Mouse (Mus musculus): ENCODE results near the gene Upk3b. TPM values are rescaled to one million over a fixed set of nuclear protein-coding genes. Genes with fewer than 3 reads are reported as not detected.

Gene Upk3b
- polyA plus RNA-seq, 1 experiment from 2014 or later = 0.05 TPM

GRCm38 (mm10) chr5:136088821-136089575 lies 50.7 kb downstream of the Upk3b start:
- Histone ChIP-seq H3K9ac (ENCODE audit: low read depth, low read length) (no peak overlapping the region), H3K4me3 (ENCODE audit: low read depth, low read length) (no peak overlapping the region), H3K36me3 (ENCODE audit: control insufficient read depth, insufficient read depth, low read length) (peaks cover 4% of the 10 kb centered on the region; the same call in 1 of the 2 replicates), H3K27me3 (ENCODE audit: control insufficient read depth, insufficient read depth, low read depth, low read length) (no peaks in the 10 kb centered on the region), H3K4me1 (ENCODE audit: control insufficient read depth, insufficient read depth, low read length) (peaks cover 16% of the 10 kb centered on the region), H3K4me2 (ENCODE audit: low read length) (no peak overlapping the region), H3K9me3 (replicated peaks; ENCODE audit: control insufficient read depth, low read length, poor library complexity, severe bottlenecking) (no peaks in the 10 kb centered on the region), H3K27ac (ENCODE audit: low read length) (no peak overlapping the region)
- WGBS = 16% methylated on average over 14 of the region's 14 CpGs
- ATAC-seq = no peak

GRCm38 (mm10) chr5:136091927-136092326 lies 53.6 kb downstream of the Upk3b start:
- Histone ChIP-seq H3K4me2 (ENCODE audit: low read length) (no peak overlapping the region), H3K9me3 (replicated peaks; ENCODE audit: control insufficient read depth, low read length, poor library complexity, severe bottlenecking) (no peaks in the 10 kb centered on the region), H3K36me3 (ENCODE audit: control insufficient read depth, insufficient read depth, low read length) (peaks cover 4% of the 10 kb centered on the region; the same call in 1 of the 2 replicates), H3K9ac (ENCODE audit: low read depth, low read length) (no peak overlapping the region), H3K4me1 (ENCODE audit: control insufficient read depth, insufficient read depth, low read length) (no peaks in the 10 kb centered on the region), H3K27me3 (ENCODE audit: control insufficient read depth, insufficient read depth, low read depth, low read length) (no peaks in the 10 kb centered on the region), H3K4me3 (ENCODE audit: low read depth, low read length) (no peak overlapping the region), H3K27ac (ENCODE audit: low read length) (no peak overlapping the region)
- WGBS = 70% methylated on average over 5 of the region's 5 CpGs
- no peak for ATAC-seq

GRCm38 (mm10) chr5:136094249-136095010 lies 56.1 kb downstream of the Upk3b start:
- Histone ChIP-seq H3K4me2 (ENCODE audit: low read length) (no peak overlapping the region), H3K9me3 (replicated peaks; ENCODE audit: control insufficient read depth, low read length, poor library complexity, severe bottlenecking) (no peaks in the 10 kb centered on the region), H3K27me3 (ENCODE audit: control insufficient read depth, insufficient read depth, low read depth, low read length) (no peaks in the 10 kb centered on the region), H3K4me3 (ENCODE audit: low read depth, low read length) (no peak overlapping the region), H3K9ac (ENCODE audit: low read depth, low read length) (no peak overlapping the region), H3K4me1 (ENCODE audit: control insufficient read depth, insufficient read depth, low read length) (no peaks in the 10 kb centered on the region), H3K36me3 (ENCODE audit: control insufficient read depth, insufficient read depth, low read length) (peaks cover 4% of the 10 kb centered on the region; the same call in 1 of the 2 replicates), H3K27ac (ENCODE audit: low read length) (no peak overlapping the region)
- 48% methylated on average over 8 of the region's 8 CpGs for WGBS
- no peak for ATAC-seq

- Histone ChIP-seq H3K4me1 (ENCODE audit: control insufficient read depth, insufficient read depth, low read length) (no peaks in the 10 kb centered on the region), H3K27ac (ENCODE audit: low read length) (no peak overlapping the region), H3K4me3 (ENCODE audit: low read depth, low read length) (no peak overlapping the region), H3K4me2 (ENCODE audit: low read length) (no peak overlapping the region), H3K36me3 (ENCODE audit: control insufficient read depth, insufficient read depth, low read length) (peaks cover 4% of the 10 kb centered on the region; the same call in 1 of the 2 replicates), H3K27me3 (ENCODE audit: control insufficient read depth, insufficient read depth, low read depth, low read length) (no peaks in the 10 kb centered on the region), H3K9ac (ENCODE audit: low read depth, low read length) (no peak overlapping the region), H3K9me3 (replicated peaks; ENCODE audit: control insufficient read depth, low read length, poor library complexity, severe bottlenecking) (no peaks in the 10 kb centered on the region)
- no peak for ATAC-seq
- WGBS = 70% methylated on average over 7 of the region's 7 CpGs
Observed at GRCm38 (mm10) chr5:136095089-136095488, 56.8 kb downstream of the Upk3b start.

Other genes with a start within 250 kb of the Upk3b start
- 76.2 and 89.7 TPM in 2 replicates for gene Srrm3, start 231.6 kb upstream of the Upk3b start, polyA plus RNA-seq (2015; fragmentation: Nextera tagmentation; extraction: Ambion mirVana)
- gene Hspb1, start 150.6 kb upstream of the Upk3b start, polyA plus RNA-seq (2015; fragmentation: Nextera tagmentation; extraction: Ambion mirVana) = 9.6 and 10.1 TPM in 2 replicates
- gene Ywhag, start 103.9 kb upstream of the Upk3b start, polyA plus RNA-seq (2015; fragmentation: Nextera tagmentation; extraction: Ambion mirVana) = 1,035 and 1,054 TPM in 2 replicates
- 1.8 and 1.9 TPM in 2 replicates for gene Ssc4d, start 64.0 kb upstream of the Upk3b start, polyA plus RNA-seq (2015; fragmentation: Nextera tagmentation; extraction: Ambion mirVana)
- 0.23 TPM in 1 of 2 replicates, not detected in the other for gene Zp3, start 58.4 kb upstream of the Upk3b start, polyA plus RNA-seq (2015; fragmentation: Nextera tagmentation; extraction: Ambion mirVana)
- gene Dtx2, start 43.7 kb upstream of the Upk3b start, polyA plus RNA-seq (2015; fragmentation: Nextera tagmentation; extraction: Ambion mirVana) = 24.0 and 26.1 TPM in 2 replicates
- 0.19 TPM in 1 of 2 replicates, not detected in the other for gene Upk3bl, start 16.0 kb downstream of the Upk3b start, polyA plus RNA-seq (2015; fragmentation: Nextera tagmentation; extraction: Ambion mirVana)
- 22.0 and 29.1 TPM in 2 replicates for gene Rasa4, start 45.4 kb downstream of the Upk3b start, polyA plus RNA-seq (2015; fragmentation: Nextera tagmentation; extraction: Ambion mirVana)
- gene Polr2j, start 78.1 kb downstream of the Upk3b start, polyA plus RNA-seq (2015; fragmentation: Nextera tagmentation; extraction: Ambion mirVana) = 190 and 194 TPM in 2 replicates
- gene Lrwd1, start 97.6 kb downstream of the Upk3b start, polyA plus RNA-seq (2015; fragmentation: Nextera tagmentation; extraction: Ambion mirVana) = 27.1 and 28.1 TPM in 2 replicates
- gene Alkbh4, start 97.7 kb downstream of the Upk3b start, polyA plus RNA-seq (2015; fragmentation: Nextera tagmentation; extraction: Ambion mirVana) = 20.4 and 20.5 TPM in 2 replicates
- gene Orai2, start 132.2 kb downstream of the Upk3b start, polyA plus RNA-seq (2015; fragmentation: Nextera tagmentation; extraction: Ambion mirVana) = 47.1 and 52.0 TPM in 2 replicates
- gene Prkrip1, start 160.5 kb downstream of the Upk3b start, polyA plus RNA-seq (2015; fragmentation: Nextera tagmentation; extraction: Ambion mirVana) = 59.4 and 73.5 TPM in 2 replicates
- 24.8 and 24.9 TPM in 2 replicates for gene Sh2b2, start 208.1 kb downstream of the Upk3b start, polyA plus RNA-seq (2015; fragmentation: Nextera tagmentation; extraction: Ambion mirVana)